Mouse (Mus musculus) G1E-ER4 (cell line): ENCODE data around the gene Fchsd2. TPM values are rescaled to one million over a fixed set of nuclear protein-coding genes. Genes with fewer than 3 reads are reported as not detected.

Experiments
- GATA1 ChIP-seq: IDR thresholded peaks from one replicate; pipeline ENCODE4 v1.8.0; 2012; ENCODE audit warnings: low read length, inconsistent platforms
- polyA plus RNA-seq: library from polyadenylated mRNA; stranded (reverse); fragments of >175 nt; gene quantifications from 2 replicates; pipeline ENCODE4 v1.2.3, GENCODE M21; 2012

The Fchsd2 gene
- polyA plus RNA-seq, 1 experiment: 1.5 TPM

DNA sequence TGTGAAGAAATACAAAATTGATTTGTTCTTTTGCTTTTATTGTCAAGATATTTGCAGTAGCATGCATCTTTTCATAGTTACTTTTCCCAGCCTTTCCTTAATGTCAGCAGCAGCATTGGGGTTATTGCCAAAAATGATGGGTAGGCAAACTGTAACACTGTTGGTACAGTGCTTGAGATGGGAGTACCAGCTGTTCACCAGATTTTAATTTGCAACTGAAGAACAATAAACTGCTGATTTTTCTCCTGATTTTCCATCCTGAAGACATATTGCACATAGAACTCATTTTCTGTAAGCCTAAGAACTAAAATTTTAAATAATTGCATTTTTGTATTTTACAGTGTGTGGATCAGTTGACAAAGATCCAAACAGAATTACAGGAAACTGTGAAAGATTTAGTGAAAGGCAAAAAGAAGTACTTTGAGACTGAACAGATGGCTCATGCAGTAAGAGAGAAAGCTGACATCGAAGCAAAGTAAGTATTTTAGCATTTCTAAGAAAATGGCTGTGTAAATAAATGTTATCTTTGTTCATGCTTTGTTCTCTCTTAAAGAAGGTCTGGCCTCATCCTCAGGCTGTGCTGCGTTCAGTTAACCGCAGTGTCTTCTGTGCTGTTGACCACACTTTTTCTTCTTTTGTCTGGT, 98.8 kb downstream of the Fchsd2 start:
- TF ChIP-seq GATA1: no peak

DNA sequence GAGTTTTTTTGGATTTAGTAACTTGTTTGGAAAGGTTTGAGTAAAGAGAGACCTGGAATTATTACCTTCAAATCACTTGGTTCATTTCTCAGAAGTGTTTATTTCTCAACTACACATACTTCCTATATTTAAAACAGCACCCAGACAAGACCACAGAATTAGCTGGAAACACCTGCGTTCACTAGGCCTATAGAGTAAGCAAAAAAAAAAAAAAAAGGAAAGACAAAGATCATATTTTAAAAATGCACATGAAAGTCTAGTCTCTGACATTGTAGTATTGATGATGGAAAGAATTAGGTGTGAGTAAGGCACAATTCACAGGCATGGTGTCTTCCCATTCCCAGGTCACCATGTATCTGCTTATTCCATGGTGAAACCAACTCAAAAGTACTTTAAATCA, 118.2 kb downstream of the Fchsd2 start:
- no peak for TF ChIP-seq GATA1

DNA sequence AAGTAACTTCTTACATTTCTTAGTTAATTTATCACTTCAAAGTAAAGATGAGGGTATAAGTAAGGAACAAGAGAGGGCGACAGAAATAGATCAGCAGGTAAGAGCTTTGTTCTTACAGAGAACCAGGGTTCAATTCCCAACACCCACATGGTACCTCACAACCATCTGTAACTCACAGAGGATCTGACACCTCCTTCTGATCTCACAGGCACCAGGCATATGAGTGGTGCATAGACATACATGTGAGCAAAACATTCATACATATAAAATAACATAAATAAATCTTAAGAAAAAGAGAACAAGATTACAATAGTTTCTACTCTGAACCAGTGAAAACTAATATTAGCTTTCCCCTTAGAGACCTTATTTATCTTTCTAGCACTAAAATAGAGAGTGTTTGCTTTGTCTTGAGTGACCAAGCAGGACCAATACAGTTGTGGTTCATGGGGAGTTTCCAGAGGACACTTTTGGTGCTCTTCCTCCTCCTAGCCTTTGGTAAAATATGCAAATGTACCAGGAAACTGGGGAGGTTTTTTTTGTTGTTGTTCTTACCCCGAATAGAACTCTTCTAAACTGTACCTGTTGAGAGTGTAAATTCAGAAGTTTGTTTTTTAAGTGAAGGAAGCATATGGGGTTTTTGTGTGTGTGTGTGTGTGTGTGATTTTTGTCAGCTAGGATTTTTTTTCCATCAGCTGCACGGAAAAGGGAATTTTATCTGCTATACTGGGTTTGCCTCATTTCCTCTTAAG, 121.0 kb downstream of the Fchsd2 start:
- no peak for TF ChIP-seq GATA1

GRCm38 (mm10) chr7:101216724-101217123, 124.1 kb downstream of the Fchsd2 start:
- TF ChIP-seq GATA1: no peak

- no peak for TF ChIP-seq GATA1
Observed at GRCm38 (mm10) chr7:101223501-101223900, 130.8 kb downstream of the Fchsd2 start.

DNA sequence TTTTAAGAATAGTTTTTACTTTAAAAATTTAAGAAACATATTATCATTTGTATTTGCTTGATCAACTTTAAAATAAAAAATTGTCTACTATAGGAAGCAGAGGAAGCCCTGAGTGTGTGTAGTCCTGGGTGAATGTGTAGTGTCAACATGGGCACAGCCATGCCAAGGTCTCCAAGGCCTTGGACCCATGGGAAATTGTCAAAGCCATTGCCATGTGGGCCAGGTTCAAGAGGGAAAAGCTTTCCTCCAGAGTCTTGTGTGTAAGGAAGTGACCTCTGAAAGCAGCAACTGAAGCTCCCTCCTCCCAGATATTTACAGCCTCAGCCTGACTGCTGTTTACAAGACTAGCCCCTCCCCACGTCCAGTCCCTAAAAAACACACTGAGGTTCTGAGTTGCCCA, 136.7 kb downstream of the Fchsd2 start:
- no peak for TF ChIP-seq GATA1

GRCm38 (mm10) chr7:101231458-101231857, 138.8 kb downstream of the Fchsd2 start:
- no peak for TF ChIP-seq GATA1

DNA sequence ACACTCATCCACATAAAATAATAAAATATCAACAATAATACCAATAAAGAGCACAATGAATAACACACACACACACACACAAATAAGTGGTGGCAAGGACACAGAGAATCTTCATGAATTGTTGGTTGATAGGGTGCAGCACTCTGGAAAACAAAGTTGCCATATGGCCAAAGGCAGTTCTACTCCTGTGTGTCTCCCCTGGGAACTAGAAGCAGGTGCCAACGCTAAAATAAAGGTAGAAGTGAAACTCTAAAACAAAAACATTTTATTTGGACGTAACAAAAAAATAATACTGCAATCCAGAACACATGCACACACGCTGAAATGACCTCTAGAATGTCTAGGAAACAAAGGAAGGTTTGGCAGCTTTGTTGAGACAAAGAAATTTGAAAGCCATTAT, 140.1 kb downstream of the Fchsd2 start:
- TF ChIP-seq GATA1: no peak

- TF ChIP-seq GATA1: no peak
Observed at GRCm38 (mm10) chr7:101236712-101237473, 144.2 kb downstream of the Fchsd2 start.

DNA sequence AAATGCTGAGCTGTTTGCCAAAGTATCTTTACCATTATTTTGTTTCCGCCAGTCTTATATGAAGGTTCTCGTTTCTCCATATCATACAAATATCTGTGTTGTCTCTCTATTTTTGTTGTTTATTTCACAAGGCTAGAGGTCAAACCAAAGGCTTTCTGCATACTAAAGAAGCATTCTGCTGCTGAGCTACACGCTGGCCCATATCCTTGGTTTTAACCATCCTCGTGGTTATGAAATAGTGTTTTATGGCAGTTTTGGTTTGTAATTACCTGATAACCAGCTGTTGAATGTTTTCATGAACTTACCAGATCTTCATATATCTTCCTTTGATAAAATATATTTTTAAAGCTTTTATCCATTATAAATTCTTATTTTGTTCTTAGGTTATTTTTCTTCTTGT, 156.1 kb downstream of the Fchsd2 start:
- TF ChIP-seq GATA1: no peak

DNA sequence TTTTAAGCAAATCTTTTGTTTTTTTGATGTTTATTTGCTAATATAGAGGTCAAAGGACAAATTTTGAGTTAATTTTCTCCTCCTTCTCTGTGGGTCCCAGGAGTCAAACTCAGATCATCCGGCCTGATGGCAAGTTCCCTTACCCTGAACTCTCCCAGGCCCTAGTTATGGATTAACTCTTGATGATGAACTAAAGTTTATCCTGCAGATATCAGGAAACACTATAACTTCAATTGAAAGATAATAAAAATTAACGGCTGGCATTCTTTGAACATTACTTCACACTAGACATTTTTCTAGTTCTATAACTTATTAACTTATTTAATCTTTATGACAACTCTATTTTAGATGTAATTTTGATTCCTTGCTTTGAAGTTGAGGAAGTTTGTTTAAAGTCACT, 156.5 kb downstream of the Fchsd2 start:
- TF ChIP-seq GATA1: no peak

DNA sequence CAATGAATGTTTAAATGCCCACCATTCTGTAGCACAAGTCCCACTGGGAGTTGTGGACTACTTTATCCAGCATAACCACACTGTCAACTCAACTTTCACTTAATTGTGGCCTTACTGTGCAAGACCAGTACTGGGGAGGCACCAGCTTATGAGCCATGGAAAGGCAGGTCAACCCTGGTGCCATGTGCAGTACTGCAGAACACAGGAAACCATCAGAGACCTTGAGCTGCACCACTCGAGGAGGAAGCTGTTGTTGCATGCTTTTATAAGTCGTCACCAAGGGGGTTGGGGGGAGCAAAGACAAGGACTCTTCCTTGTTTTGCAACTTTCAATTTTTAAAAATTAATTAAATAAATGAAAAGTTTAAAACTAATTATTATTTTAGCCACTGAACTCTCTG, 160.4 kb downstream of the Fchsd2 start:
- TF ChIP-seq GATA1: no peak

GRCm38 (mm10) chr7:101258482-101258881, 165.8 kb downstream of the Fchsd2 start:
- no peak for TF ChIP-seq GATA1

GRCm38 (mm10) chr7:101261941-101262546, 169.4 kb downstream of the Fchsd2 start:
- TF ChIP-seq GATA1: no peak

- no peak for TF ChIP-seq GATA1
Observed at GRCm38 (mm10) chr7:101263511-101263910, 170.8 kb downstream of the Fchsd2 start.
